Mouse (Mus musculus) heart, embryonic 12.5 days (tissue): ENCODE data around the gene Ppil6. TPM values are rescaled to one million over a fixed set of nuclear protein-coding genes. Genes with fewer than 3 reads are reported as not detected.

Source experiments
- ATAC-seq: fragments of 200-750 bp; cut with Nextera tagmentation; 2 replicates; pipeline ENCODE4 v1.8.0; 2017; ENCODE audit warnings: moderate TSS enrichment, moderate library complexity; ENCODE audit not compliant: insufficient number of reproducible peaks, low FRiP score
- H3K27ac ChIP-seq: fragments of 300-500 bp; sonication (generic); 2 replicates; pipeline ENCODE4 v1.5.1; 2016; ENCODE audit warnings: mild to moderate bottlenecking, moderate library complexity; ENCODE audit not compliant: poor library complexity, severe bottlenecking
- H3K27me3 ChIP-seq: fragments of 300-500 bp; sonication (generic); replicated peaks from 2 replicates; pipeline ENCODE4 v1.6.1; 2016; ENCODE audit warnings: mild to moderate bottlenecking, moderate library complexity
- H3K36me3 ChIP-seq: fragments of 300-500 bp; sonication (generic); 2 replicates; pipeline ENCODE4 v1.6.1; 2016; ENCODE audit warnings: mild to moderate bottlenecking, moderate library complexity
- H3K4me1 ChIP-seq: fragments of 300-500 bp; sonication (generic); replicated peaks from 2 replicates; pipeline ENCODE4 v1.6.1; 2016; ENCODE audit warnings: mild to moderate bottlenecking
- H3K4me2 ChIP-seq: fragments of 300-500 bp; sonication (generic); 2 replicates; pipeline ENCODE4 v1.6.1; 2016; ENCODE audit warnings: mild to moderate bottlenecking, moderate library complexity
- H3K4me3 ChIP-seq: fragments of 300-500 bp; sonication (generic); 2 replicates; pipeline ENCODE4 v1.5.1; 2016; ENCODE audit warnings: mild to moderate bottlenecking
- H3K9ac ChIP-seq: fragments of 300-500 bp; sonication (generic); 2 replicates; pipeline ENCODE4 v1.6.1; 2016; ENCODE audit warnings: mild to moderate bottlenecking, moderate library complexity
- H3K9me3 ChIP-seq: fragments of 300-500 bp; sonication (generic); replicated peaks from 2 replicates; pipeline ENCODE4 v1.6.1; 2016; ENCODE audit warnings: mild to moderate bottlenecking, moderate library complexity
- WGBS: fragments of 180-500 bp; shearing (Covaris S2); methylation state at CpG from one replicate; pipeline ENCODE4 v1.1.7; 2016; 5-methylcytosine and 5-hydroxymethylcytosine counted together
- polyA plus RNA-seq: library from polyadenylated mRNA; unstranded; fragments of >200 nt; fragmentation: Nextera tagmentation; extraction: Ambion mirVana; gene quantifications from 2 replicates; pipeline ENCODE4 v1.2.1, GENCODE M21; 2016

The Ppil6 gene
- polyA plus RNA-seq, 1 experiment from 2014 or later: 1.1 TPM

GRCm38 (mm10) chr10:41479961-41480360, 10.3 kb upstream of the Ppil6 start:
- Histone ChIP-seq H3K4me2 (no peak overlapping the region), H3K27ac (no peak overlapping the region), H3K4me1 (peaks cover 52% of the 10 kb centered on the region), H3K9ac (no peak overlapping the region), H3K9me3 (no peaks in the 10 kb centered on the region), H3K27me3 (no peaks in the 10 kb centered on the region), H3K4me3 (no peak overlapping the region), H3K36me3 (peaks cover 66% of the 10 kb centered on the region)
- no peak for ATAC-seq
- WGBS: 75% methylated on average over 3 of the region's 3 CpGs

GRCm38 (mm10) chr10:41480938-41481880, 9.0 kb upstream of the Ppil6 start:
- Histone ChIP-seq H3K4me3 (no peak overlapping the region), H3K36me3 (peaks cover 79% of the 10 kb centered on the region), H3K27me3 (no peaks in the 10 kb centered on the region), H3K4me1 (peaks cover 42% of the 10 kb centered on the region), H3K4me2 (peak overlapping the region; percentile 13), H3K9ac (peak overlapping the region; percentile 19; the same call in 1 of the 2 replicates), H3K9me3 (no peaks in the 10 kb centered on the region), H3K27ac (no peak overlapping the region)
- ATAC-seq: no peak
- WGBS: 43% methylated on average over 33 of the region's 33 CpGs

GRCm38 (mm10) chr10:41482446-41482845, 7.8 kb upstream of the Ppil6 start:
- Histone ChIP-seq H3K4me2 (no peak overlapping the region), H3K4me3 (no peak overlapping the region), H3K9ac (no peak overlapping the region), H3K36me3 (peaks cover 91% of the 10 kb centered on the region), H3K27ac (no peak overlapping the region), H3K9me3 (no peaks in the 10 kb centered on the region), H3K27me3 (no peaks in the 10 kb centered on the region), H3K4me1 (peaks cover 37% of the 10 kb centered on the region)
- no peak for ATAC-seq
- WGBS: 87% methylated on average over 7 of the region's 7 CpGs

- H3K27me3 ChIP-seq: no peaks in the 10 kb centered on the region
- WGBS: 89% methylated on average over 16 of the region's 16 CpGs
- H3K27ac ChIP-seq: no peak overlapping the region
- no peaks in the 10 kb centered on the region for H3K9me3 ChIP-seq
- ATAC-seq: no peak
- no peak overlapping the region for H3K4me3 ChIP-seq
- no peak overlapping the region for H3K9ac ChIP-seq
- peaks cover 36% of the 10 kb centered on the region for H3K4me1 ChIP-seq
- peaks cover 77% of the 10 kb centered on the region for H3K36me3 ChIP-seq
- no peak overlapping the region for H3K4me2 ChIP-seq
These were observed 4.5 kb upstream of the Ppil6 start for GRCm38 (mm10) chr10:41485778-41486177.

GRCm38 (mm10) chr10:41486506-41487170, 3.6 kb upstream of the Ppil6 start:
- Histone ChIP-seq H3K9ac (no peak overlapping the region), H3K27ac (no peak overlapping the region), H3K27me3 (no peaks in the 10 kb centered on the region), H3K4me3 (no peak overlapping the region), H3K4me1 (peaks cover 27% of the 10 kb centered on the region), H3K9me3 (no peaks in the 10 kb centered on the region), H3K36me3 (peaks cover 70% of the 10 kb centered on the region), H3K4me2 (no peak overlapping the region)
- 87% methylated on average over 14 of the region's 14 CpGs for WGBS
- no peak for ATAC-seq

GRCm38 (mm10) chr10:41488877-41489276, 1.4 kb upstream of the Ppil6 start:
- Histone ChIP-seq H3K4me2 (peak overlapping the region; percentile 95), H3K36me3 (peaks cover 48% of the 10 kb centered on the region), H3K9ac (peak overlapping the region; percentile 88), H3K9me3 (no peaks in the 10 kb centered on the region), H3K27ac (no peak overlapping the region), H3K4me3 (peak overlapping the region; percentile 73), H3K4me1 (peaks cover 24% of the 10 kb centered on the region), H3K27me3 (no peaks in the 10 kb centered on the region)
- no peak for ATAC-seq
- WGBS: 46% methylated on average over 7 of the region's 7 CpGs

GRCm38 (mm10) chr10:41489294-41489693, 945 bp upstream of the Ppil6 start:
- H3K27ac ChIP-seq: peak overlapping the region; percentile 68; the same call in 1 of the 2 replicates
- H3K4me3 ChIP-seq: peak overlapping the region; percentile 73
- H3K9me3 ChIP-seq: no peaks in the 10 kb centered on the region
- ATAC-seq: no peak
- peak overlapping the region; percentile 88 for H3K9ac ChIP-seq
- H3K4me1 ChIP-seq: peaks cover 24% of the 10 kb centered on the region
- H3K36me3 ChIP-seq: peaks cover 44% of the 10 kb centered on the region
- WGBS: 31% methylated on average over 8 of the region's 8 CpGs
- no peaks in the 10 kb centered on the region for H3K27me3 ChIP-seq
- H3K4me2 ChIP-seq: peak overlapping the region; percentile 95

- H3K36me3 ChIP-seq: peaks cover 32% of the 10 kb centered on the region
- H3K9me3 ChIP-seq: no peaks in the 10 kb centered on the region
- under 1% methylated on average over 29 of the region's 29 CpGs for WGBS
- no peak for ATAC-seq
- peak overlapping the region; percentile 73 for H3K4me3 ChIP-seq
- H3K4me1 ChIP-seq: peaks cover 24% of the 10 kb centered on the region
- H3K27ac ChIP-seq: no peak overlapping the region
- H3K27me3 ChIP-seq: no peaks in the 10 kb centered on the region
- H3K4me2 ChIP-seq: peak overlapping the region; percentile 95
- H3K9ac ChIP-seq: peak overlapping the region; percentile 88
These were observed 257 bp downstream of the Ppil6 start for GRCm38 (mm10) chr10:41490518-41490873.

- WGBS: 55% methylated on average over 4 of the region's 4 CpGs
These were observed 872 bp downstream of the Ppil6 start for GRCm38 (mm10) chr10:41491111-41491510.

GRCm38 (mm10) chr10:41500941-41501340, 10.7 kb downstream of the Ppil6 start:
- Histone ChIP-seq H3K36me3 (no peaks in the 10 kb centered on the region), H3K9ac (no peak overlapping the region), H3K4me2 (no peak overlapping the region), H3K27ac (no peak overlapping the region), H3K9me3 (0 out of 2 replicates have a peak, but pooled peaks cover 3% of the 10 kb centered on the region), H3K4me3 (no peak overlapping the region), H3K27me3 (no peaks in the 10 kb centered on the region), H3K4me1 (0 out of 2 replicates have a peak, but pooled peaks cover 5% of the 10 kb centered on the region)
- no peak for ATAC-seq
- WGBS: 53% methylated on average over 4 of the region's 4 CpGs

More at GRCm38 (mm10) chr10:41491111-41491510, 872 bp downstream of the Ppil6 start:
- Histone ChIP-seq H3K36me3 (peaks cover 26% of the 10 kb centered on the region), H3K4me2 (no peak overlapping the region), H3K9ac (no peak overlapping the region), H3K9me3 (no peaks in the 10 kb centered on the region), H3K4me1 (peaks cover 24% of the 10 kb centered on the region), H3K4me3 (no peak overlapping the region), H3K27ac (no peak overlapping the region), H3K27me3 (no peaks in the 10 kb centered on the region)
- ATAC-seq: no peak

GRCm38 (mm10) chr10:41504996-41505395, 14.8 kb downstream of the Ppil6 start:
- Histone ChIP-seq H3K27ac (no peak overlapping the region), H3K4me2 (no peak overlapping the region), H3K9ac (no peak overlapping the region), H3K4me1 (0 out of 2 replicates have a peak, but pooled peaks cover 5% of the 10 kb centered on the region), H3K4me3 (no peak overlapping the region), H3K36me3 (no peaks in the 10 kb centered on the region), H3K27me3 (peaks cover 4% of the 10 kb centered on the region; the same call in 1 of the 2 replicates), H3K9me3 (no peaks in the 10 kb centered on the region)
- 100% methylated on average over 1 of the region's 1 CpGs for WGBS
- ATAC-seq: no peak
